Mouse (Mus musculus) cortical plate, adult 2 months (tissue): ENCODE measurements around the gene Gcnt3. TPM values are rescaled to one million over a fixed set of nuclear protein-coding genes. Genes with fewer than 3 reads are reported as not detected.
"Not testable (repeated sequence)": the region's sequence is repeated elsewhere in the genome, so short reads cannot be mapped to it uniquely, and the experiment has no call there.

Experiments
- H3K27ac ChIP-seq: fragments of 200-500 bp; 2 replicates; pipeline ENCODE4 v1.5.1; 2012; ENCODE audit warnings: low read length, control low read depth, inconsistent platforms; ENCODE audit not compliant: insufficient read depth
- H3K4me1 ChIP-seq: fragments of 200-500 bp; 2 replicates; pipeline ENCODE4 v1.6.1; 2011; ENCODE audit warnings: low read length; ENCODE audit not compliant: control insufficient read depth, insufficient read depth
- H3K4me3 ChIP-seq: fragments of 200-500 bp; 2 replicates; pipeline ENCODE4 v1.5.1; 2011; ENCODE audit warnings: mild to moderate bottlenecking, low read length, control low read depth; ENCODE audit not compliant: insufficient read depth
- CTCF ChIP-seq: fragments of 200-500 bp; IDR thresholded peaks from 2 replicates; pipeline ENCODE4 v1.5.1; 2011; ENCODE audit warnings: mild to moderate bottlenecking, control low read depth, low read length; ENCODE audit not compliant: insufficient read depth; ENCODE audit errors: extremely low read depth
- POLR2A ChIP-seq: fragments of 200-500 bp; IDR thresholded peaks from 2 replicates; pipeline ENCODE4 v1.6.1; 2011; ENCODE audit warnings: mild to moderate bottlenecking, low read length, control low read depth; ENCODE audit not compliant: insufficient read depth; ENCODE audit errors: extremely low read depth
- polyA plus RNA-seq: library from polyadenylated mRNA; depleted of rRNA; stranded (reverse); fragments of >200 nt; gene quantifications from 2 replicates; pipeline ENCODE4 v1.2.3, GENCODE M21; 2012

Gcnt3 gene
- polyA plus RNA-seq, 1 experiment: not detected

- no peak overlapping the region for H3K27ac ChIP-seq
- TF ChIP-seq CTCF (no peak), POLR2A (no peak)
- no peak overlapping the region for H3K4me3 ChIP-seq
- H3K4me1 ChIP-seq: no peaks in the 10 kb centered on the region
Observed at GRCm38 (mm10) chr9:70033056-70033455, 4.8 kb downstream of the Gcnt3 start.

- H3K4me3 ChIP-seq: no peak overlapping the region
- TF ChIP-seq CTCF (no peak), POLR2A (no peak)
- H3K27ac ChIP-seq: no peak overlapping the region
- H3K4me1 ChIP-seq: no peaks in the 10 kb centered on the region
Observed at GRCm38 (mm10) chr9:70032167-70032566, 5.7 kb downstream of the Gcnt3 start.

- no peak for TF ChIP-seq CTCF
- TF ChIP-seq POLR2A: no peak
- H3K27ac ChIP-seq: no peak overlapping the region
- H3K4me1 ChIP-seq: no peaks in the 10 kb centered on the region
- no peak overlapping the region for H3K4me3 ChIP-seq
Observed at GRCm38 (mm10) chr9:70025365-70026012, 12.4 kb downstream of the Gcnt3 start.

GRCm38 (mm10) chr9:70024648-70025047 is 13.2 kb downstream of the Gcnt3 start:
- no peak overlapping the region for H3K4me3 ChIP-seq
- H3K27ac ChIP-seq: no peak overlapping the region
- H3K4me1 ChIP-seq: no peaks in the 10 kb centered on the region
- TF ChIP-seq POLR2A: no peak
- no peak for TF ChIP-seq CTCF

- H3K4me3 ChIP-seq, H3K27ac ChIP-seq, H3K4me1 ChIP-seq: not testable (repeated sequence)
Observed at GRCm38 (mm10) chr9:70023615-70024014, 14.3 kb downstream of the Gcnt3 start.

GRCm38 (mm10) chr9:70022083-70022482 is 15.8 kb downstream of the Gcnt3 start:
- no peak overlapping the region for H3K4me3 ChIP-seq
- H3K4me1 ChIP-seq: no peaks in the 10 kb centered on the region
- TF ChIP-seq POLR2A: no peak
- no peak for TF ChIP-seq CTCF
- H3K27ac ChIP-seq: no peak overlapping the region

GRCm38 (mm10) chr9:70021610-70022009 is 16.3 kb downstream of the Gcnt3 start:
- TF ChIP-seq POLR2A (no peak), CTCF (no peak)
- Histone ChIP-seq H3K4me1 (no peaks in the 10 kb centered on the region), H3K4me3 (no peak overlapping the region), H3K27ac (no peak overlapping the region)

GRCm38 (mm10) chr9:70018879-70019278 is 19.0 kb downstream of the Gcnt3 start:
- no peaks in the 10 kb centered on the region for H3K4me1 ChIP-seq
- no peak overlapping the region for H3K4me3 ChIP-seq
- no peak for TF ChIP-seq CTCF
- no peak for TF ChIP-seq POLR2A
- no peak overlapping the region for H3K27ac ChIP-seq

- H3K4me1 ChIP-seq: peaks cover 2% of the 10 kb centered on the region
- H3K27ac ChIP-seq: no peak overlapping the region
- no peak overlapping the region for H3K4me3 ChIP-seq
- no peak for TF ChIP-seq POLR2A
- TF ChIP-seq CTCF: no peak
Observed at GRCm38 (mm10) chr9:70015632-70016031, 22.3 kb downstream of the Gcnt3 start.

- TF ChIP-seq POLR2A (peak; percentile 54; the same call in 1 of the 2 replicates), CTCF (no peak)
- peak within 1 kb of the TSS; percentile 69; the same call in 1 of the 2 replicates for H3K27ac ChIP-seq
- peak within 1 kb of the TSS; percentile 84 for H3K4me3 ChIP-seq
- peaks cover 2% of the 10 kb centered on the region for H3K4me1 ChIP-seq
Observed at GRCm38 (mm10) chr9:70012408-70012901, 25.4 kb downstream of the Gcnt3 start, which contains the start of gene Gtf2a2. TSS of gene Gtf2a2 (plus strand) at chr9:70012550.
